Mouse (Mus musculus) liver, postnatal 0 days (tissue): ENCODE data around the gene Fam102b. TPM values are rescaled to one million over a fixed set of nuclear protein-coding genes. Genes with fewer than 3 reads are reported as not detected.

Source experiments
- ATAC-seq: fragments of 200-750 bp; cut with Nextera tagmentation; 2 replicates; pipeline ENCODE4 v1.8.0; 2017; ENCODE audit warnings: mild to moderate bottlenecking, moderate library complexity
- DNase-seq: peaks from one replicate; pipeline ENCODE4 v3.0.0-alpha.2; 2016
- H3K27ac ChIP-seq: fragments of 300-500 bp; sonication (generic); 2 replicates; pipeline ENCODE4 v1.5.1; 2014; ENCODE audit warnings: antibody characterized with exemption, moderate library complexity, mild to moderate bottlenecking, low read depth
- H3K27me3 ChIP-seq: fragments of 300-500 bp; sonication (generic); 2 replicates; pipeline ENCODE4 v1.6.1; 2014; ENCODE audit warnings: low read length, control low read depth, mixed read lengths; ENCODE audit not compliant: insufficient read depth
- H3K36me3 ChIP-seq: fragments of 300-500 bp; sonication (generic); replicated peaks from 2 replicates; pipeline ENCODE4 v1.6.1; 2014; ENCODE audit warnings: mild to moderate bottlenecking, control low read depth, low read length, moderate library complexity, mixed read lengths; ENCODE audit not compliant: insufficient read depth
- H3K4me1 ChIP-seq: fragments of 300-500 bp; sonication (generic); 2 replicates; pipeline ENCODE4 v1.6.1; 2014; ENCODE audit warnings: antibody characterized with exemption, mild to moderate bottlenecking, control low read depth; ENCODE audit not compliant: insufficient read depth
- H3K4me2 ChIP-seq: fragments of 300-500 bp; sonication (generic); 2 replicates; pipeline ENCODE4 v1.6.1; 2014; ENCODE audit warnings: low read depth, mild to moderate bottlenecking, low read length, moderate library complexity, mixed read lengths
- H3K4me3 ChIP-seq: fragments of 300-500 bp; sonication (generic); 2 replicates; pipeline ENCODE4 v1.5.1; 2014; ENCODE audit warnings: low read depth, low read length
- H3K9ac ChIP-seq: fragments of 300-500 bp; sonication (generic); replicated peaks from 2 replicates; pipeline ENCODE4 v1.6.1; 2014; ENCODE audit warnings: mild to moderate bottlenecking, moderate library complexity
- H3K9me3 ChIP-seq: fragments of 300-500 bp; sonication (generic); 2 replicates; pipeline ENCODE4 v1.6.1; 2016; ENCODE audit warnings: mild to moderate bottlenecking, control low read depth, low read length, mixed read lengths
- CTCF ChIP-seq: sonication (generic); IDR thresholded peaks from 2 replicates; pipeline ENCODE4 v1.5.1; 2016; ENCODE audit warnings: antibody characterized with exemption, low read depth
- EP300 ChIP-seq: IDR thresholded peaks from 2 replicates; pipeline ENCODE4 v1.6.1; 2016; ENCODE audit warnings: antibody characterized with exemption, low read depth, mild to moderate bottlenecking
- WGBS: fragments of 180-500 bp; shearing (Covaris S2); extraction: QIAGEN DNeasy Blood & Tissue Kit; methylation state at CpG from one replicate; pipeline ENCODE4 v1.1.7; 2014; ENCODE audit not compliant: insufficient replicate concordance; 5-methylcytosine and 5-hydroxymethylcytosine counted together
- polyA plus RNA-seq: library from polyadenylated mRNA; unstranded; fragments of >200 nt; fragmentation: Nextera tagmentation; extraction: Ambion mirVana; gene quantifications from 2 replicates; pipeline ENCODE4 v1.2.1, GENCODE M21; 2015

Fam102b gene
- polyA plus RNA-seq, 1 experiment from 2014 or later = 2.2 TPM

- DNase-seq (no peak), ATAC-seq (no peak)
- Histone ChIP-seq H3K9me3 (no peaks in the 10 kb centered on the region), H3K4me3 (no peak overlapping the region), H3K27ac (no peak overlapping the region), H3K36me3 (no peaks in the 10 kb centered on the region), H3K27me3 (no peaks in the 10 kb centered on the region), H3K4me1 (peaks cover 5% of the 10 kb centered on the region; the same call in 1 of the 2 replicates), H3K4me2 (no peak overlapping the region), H3K9ac (no peak overlapping the region)
- TF ChIP-seq CTCF (peak; percentile 34), EP300 (no peak)
- 38% methylated on average over 6 of the region's 6 CpGs for WGBS
These were observed 20.4 kb upstream of the Fam102b start for GRCm38 (mm10) chr3:109047707-109048283.

GRCm38 (mm10) chr3:109046428-109046827 is 19.0 kb upstream of the Fam102b start:
- Histone ChIP-seq H3K4me2 (no peak overlapping the region), H3K9me3 (no peaks in the 10 kb centered on the region), H3K9ac (no peak overlapping the region), H3K27me3 (no peaks in the 10 kb centered on the region), H3K4me1 (peaks cover 1% of the 10 kb centered on the region; the same call in 1 of the 2 replicates), H3K27ac (no peak overlapping the region), H3K36me3 (no peaks in the 10 kb centered on the region), H3K4me3 (no peak overlapping the region)
- WGBS = 54% methylated on average over 3 of the region's 3 CpGs
- no peak for TF ChIP-seq CTCF
- no peak for TF ChIP-seq EP300
- DNase-seq (no peak), ATAC-seq (no peak)

DNA sequence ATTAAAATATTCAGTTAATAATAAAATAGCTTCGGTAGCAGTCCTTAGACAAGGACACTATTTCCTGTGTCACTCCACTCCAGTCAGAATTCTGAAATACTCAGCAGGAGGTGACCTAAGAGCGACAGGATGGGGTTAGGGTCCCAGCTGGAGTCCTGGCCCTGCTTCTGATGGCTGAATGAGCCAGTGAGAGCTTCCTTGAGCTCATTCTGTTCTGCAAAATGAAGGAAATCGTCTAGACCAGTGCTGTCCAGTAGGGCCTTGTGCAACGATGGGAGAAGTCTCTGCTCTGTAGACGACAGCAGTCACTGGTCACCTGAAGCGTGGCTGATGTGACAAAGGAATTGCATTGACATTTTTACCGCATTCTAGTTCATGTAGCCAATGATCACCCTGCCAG is 16.0 kb upstream of the Fam102b start:
- Histone ChIP-seq H3K9me3 (no peaks in the 10 kb centered on the region), H3K27ac (no peak overlapping the region), H3K36me3 (no peaks in the 10 kb centered on the region), H3K4me1 (no peaks in the 10 kb centered on the region), H3K4me3 (no peak overlapping the region), H3K9ac (no peak overlapping the region), H3K27me3 (no peaks in the 10 kb centered on the region), H3K4me2 (no peak overlapping the region)
- DNase-seq = no peak
- 59% methylated on average over 7 of the region's 7 CpGs for WGBS
- no peak for ATAC-seq
- no peak for TF ChIP-seq EP300
- TF ChIP-seq CTCF = no peak

GRCm38 (mm10) chr3:109040908-109041307 is 13.5 kb upstream of the Fam102b start:
- WGBS = 74% methylated on average over 4 of the region's 4 CpGs

DNA sequence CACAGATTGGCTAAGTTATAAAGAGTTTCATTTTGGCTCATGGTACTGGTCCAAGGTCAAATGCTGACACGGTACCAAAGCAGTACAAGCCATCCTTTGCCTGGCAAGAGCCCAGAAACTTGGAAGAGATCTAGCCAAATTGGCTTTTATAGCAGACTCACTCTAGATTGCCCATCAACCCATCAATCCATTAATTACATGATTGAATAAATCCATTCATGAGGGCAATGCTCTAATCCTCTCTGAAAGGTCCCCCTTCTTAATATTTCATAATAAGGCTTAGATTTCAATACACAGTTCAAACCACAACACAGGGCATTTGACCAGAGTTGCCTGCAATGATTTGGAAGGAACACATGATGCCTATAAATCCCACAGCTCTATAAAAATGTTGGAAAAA is 7.0 kb upstream of the Fam102b start:
- WGBS = 77% methylated on average over 1 of the region's 1 CpGs
- Histone ChIP-seq H3K4me1 (no peaks in the 10 kb centered on the region), H3K4me2 (no peak overlapping the region), H3K27me3 (no peaks in the 10 kb centered on the region), H3K9ac (no peak overlapping the region), H3K4me3 (no peak overlapping the region), H3K27ac (no peak overlapping the region), H3K36me3 (no peaks in the 10 kb centered on the region), H3K9me3 (0 out of 2 replicates have a peak, but pooled peaks cover 4% of the 10 kb centered on the region)
- TF ChIP-seq CTCF (no peak), EP300 (no peak)
- ATAC-seq (no peak), DNase-seq (no peak)

More at GRCm38 (mm10) chr3:109040908-109041307, 13.5 kb upstream of the Fam102b start:
- H3K9ac ChIP-seq = no peak overlapping the region
- H3K36me3 ChIP-seq = no peaks in the 10 kb centered on the region
- no peak overlapping the region for H3K27ac ChIP-seq
- H3K27me3 ChIP-seq = no peaks in the 10 kb centered on the region
- no peak overlapping the region for H3K4me3 ChIP-seq
- TF ChIP-seq EP300 (no peak), CTCF (no peak)
- DNase-seq = no peak
- no peaks in the 10 kb centered on the region for H3K4me1 ChIP-seq
- H3K4me2 ChIP-seq = no peak overlapping the region
- no peaks in the 10 kb centered on the region for H3K9me3 ChIP-seq
- ATAC-seq = no peak

DNA sequence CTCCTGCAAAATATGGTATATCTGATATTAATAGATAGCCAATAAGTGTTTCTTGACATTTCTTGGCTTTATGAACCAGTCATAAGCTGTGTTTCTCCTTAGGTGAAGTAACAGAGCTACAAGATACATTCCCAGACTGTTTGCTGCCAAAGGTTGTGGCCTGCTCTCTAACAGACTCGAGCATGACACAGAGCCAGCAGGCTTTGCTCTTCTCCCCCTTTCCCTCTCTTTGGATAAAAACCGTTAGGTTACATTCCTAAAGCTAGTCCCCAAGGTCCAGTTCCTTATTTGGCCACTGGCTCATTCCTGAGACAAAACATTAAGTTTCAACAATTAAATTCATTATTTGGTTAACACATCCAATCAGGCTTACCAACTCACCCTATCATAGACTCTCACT is 4.9 kb upstream of the Fam102b start:
- Histone ChIP-seq H3K9me3 (0 out of 2 replicates have a peak, but pooled peaks cover 4% of the 10 kb centered on the region), H3K9ac (no peak overlapping the region), H3K4me3 (no peak overlapping the region), H3K27ac (no peak overlapping the region), H3K27me3 (no peaks in the 10 kb centered on the region), H3K4me2 (no peak overlapping the region), H3K36me3 (no peaks in the 10 kb centered on the region), H3K4me1 (0 out of 2 replicates have a peak, but pooled peaks cover 4% of the 10 kb centered on the region)
- DNase-seq (no peak), ATAC-seq (no peak)
- TF ChIP-seq EP300 (no peak), CTCF (no peak)
- WGBS = 51% methylated on average over 2 of the region's 2 CpGs
